Comparison of ENCODE assay signal across 8 mouse cellular contexts in genomic region chr7:93095511-93095910, GRCm38 (mm10). TPM values are rescaled to one million over a fixed set of nuclear protein-coding genes. Genes with fewer than 3 reads are reported as not detected.
A peak's percentile ranks its signal among the peaks of the same experiment; 100 is the strongest.
DNase-seq lines count a peak whose midpoint lies in the region; ATAC-seq and TF ChIP-seq lines count a peak whose summit lies in the region.

No protein-coding gene starts in this region.

- no peaks in the 10 kb centered on the region for H3K36me3 ChIP-seq in heart, embryonic 16.5 days (ENCODE audit: control insufficient read depth, insufficient read depth)
- H3K36me3 ChIP-seq in lung, postnatal 0 days (ENCODE audit: insufficient read depth, low read length): no peaks in the 10 kb centered on the region

- H3K27me3 ChIP-seq in heart, embryonic 16.5 days (ENCODE audit: control insufficient read depth, insufficient read depth, low read length): no peaks in the 10 kb centered on the region; the same call in 1 of the 2 replicates
- no peaks in the 10 kb centered on the region for H3K27me3 ChIP-seq in lung, postnatal 0 days (replicated peaks; ENCODE audit: insufficient read depth, low read length)

- H3K9ac ChIP-seq in heart, embryonic 16.5 days (ENCODE audit: low read length): no peak overlapping the region
- H3K9ac ChIP-seq in lung, postnatal 0 days (replicated peaks; ENCODE audit: low read depth): no peak overlapping the region

- no peaks in the 10 kb centered on the region for H3K9me3 ChIP-seq in heart, embryonic 16.5 days (replicated peaks; ENCODE audit: control insufficient read depth, low read length)
- H3K9me3 ChIP-seq in lung, postnatal 0 days (ENCODE audit: low read length): no peaks in the 10 kb centered on the region

- 4% methylated on average over 8 of the region's 8 CpGs for WGBS in heart, embryonic 16.5 days
- WGBS in lung, postnatal 0 days: 12% methylated on average over 8 of the region's 8 CpGs

- 0 out of 2 replicates have a peak, but pooled peaks have one; percentile 50 for ATAC-seq in heart, embryonic 16.5 days (replicated peaks; ENCODE audit: extremely low read depth, insufficient read depth, low FRiP score)
- ATAC-seq in lung, postnatal 0 days: 0 out of 2 replicates have a peak, but pooled peaks have one; percentile 42

- H3K4me2 ChIP-seq in heart, embryonic 16.5 days (ENCODE audit: low read depth, low read length): peak overlapping the region; percentile 63
- peak overlapping the region; percentile 17; the same call in 1 of the 2 replicates for H3K4me2 ChIP-seq in lung, postnatal 0 days (replicated peaks; ENCODE audit: low read depth, low read length)

- TF ChIP-seq CTCF in lung, postnatal 0 days (IDR thresholded peaks at IDR 0.05): peak; percentile 74

- H3K4me1 ChIP-seq in heart, embryonic 16.5 days (ENCODE audit: control insufficient read depth, insufficient read depth, low read length): peaks cover 3% of the 10 kb centered on the region
- H3K4me1 ChIP-seq in lung, postnatal 0 days (ENCODE audit: insufficient read depth, low read depth, low read length): no peaks in the 10 kb centered on the region

- H3K27ac ChIP-seq in heart, embryonic 16.5 days (ENCODE audit: low read length): no peak overlapping the region
- H3K27ac ChIP-seq in lung, postnatal 0 days (ENCODE audit: low read length): no peak overlapping the region

- no peak for TF ChIP-seq EP300 in lung, postnatal 0 days (IDR thresholded peaks at IDR 0.05)

- peak overlapping the region; percentile 40 for H3K4me3 ChIP-seq in heart, embryonic 16.5 days (ENCODE audit: low read length)
- no peak overlapping the region for H3K4me3 ChIP-seq in lung, postnatal 0 days (ENCODE audit: low read depth, low read length)

- DNase-seq in urinary bladder, postnatal 14 days (ENCODE audit: low spot score): peak; percentile 32
- DNase-seq in urinary bladder, adult 2 months (ENCODE audit: low spot score): no peak
- DNase-seq in embryo, embryonic 11 days: peak; percentile 81
- DNase-seq in layer of hippocampus, adult 18-20 months (ENCODE audit: low spot score in 2 of 2): peak; percentile 6 to 75
- DNase-seq in lung, postnatal 0 days (ENCODE audit: low spot score): peak; percentile 71
- DNase-seq in retina, postnatal 7 days (ENCODE audit: low read depth, low spot score): peak; percentile 43
- no peak for DNase-seq in thymus, postnatal 14 days

RNA-seq across cellular contexts. Expression of gene Fam181b, which starts 15.8 kb away (rescaled TPM):
- 1.6 and 2.6 TPM in 2 replicates for polyA plus RNA-seq in urinary bladder, adult 2 months (2012; rRNA removed)
- 3.2 and 3.9 TPM in 2 replicates for polyA plus RNA-seq in heart, embryonic 16.5 days (2015; fragmentation: Nextera tagmentation; extraction: Ambion mirVana)
- 10 to 100 TPM; 21.7 to 21.9 TPM for total RNA-seq in layer of hippocampus, adult 18-20 months (2021)
- polyA plus RNA-seq in lung, postnatal 0 days (2015; fragmentation: Nextera tagmentation; extraction: Ambion mirVana): 6.6 TPM in 2 replicates

Comparison
In these comparisons a context has a peak if more than half of its experiments do, and no peak if none do; other contexts are left out.
1. DNase-seq: peak in urinary bladder, postnatal 14 days (single experiment), embryo, embryonic 11 days (single experiment), layer of hippocampus, adult 18-20 months (2 of 2), lung, postnatal 0 days (single experiment) and retina, postnatal 7 days (single experiment); none in urinary bladder, adult 2 months (single experiment) and thymus, postnatal 14 days (single experiment).